Mouse (Mus musculus) forebrain, embryonic 16.5 days (tissue): Measurements from ENCODE around the gene Rmdn2. TPM values are rescaled to one million over a fixed set of nuclear protein-coding genes. Genes with fewer than 3 reads are reported as not detected.

Experiments
- ATAC-seq: fragments of 200-750 bp; cut with Nextera tagmentation; 2 replicates; pipeline ENCODE4 v1.8.0; 2017; ENCODE audit warnings: mild to moderate bottlenecking, moderate library complexity
- H3K27ac ChIP-seq: fragments of 300-500 bp; sonication (generic); 2 replicates; pipeline ENCODE4 v1.5.1; 2014; ENCODE audit warnings: low read length, control low read depth
- H3K27me3 ChIP-seq: fragments of 300-500 bp; sonication (generic); replicated peaks from 2 replicates; pipeline ENCODE4 v1.6.1; 2014; ENCODE audit warnings: low read length; ENCODE audit not compliant: control insufficient read depth, insufficient read depth
- H3K36me3 ChIP-seq: fragments of 300-500 bp; sonication (generic); 2 replicates; pipeline ENCODE4 v1.6.1; 2014; ENCODE audit not compliant: control insufficient read depth, insufficient read depth
- H3K4me1 ChIP-seq: fragments of 300-500 bp; sonication (generic); replicated peaks from 2 replicates; pipeline ENCODE4 v1.6.1; 2014; ENCODE audit warnings: low read length; ENCODE audit not compliant: control insufficient read depth, insufficient read depth
- H3K4me2 ChIP-seq: fragments of 300-500 bp; sonication (generic); 2 replicates; pipeline ENCODE4 v1.6.1; 2014; ENCODE audit warnings: mild to moderate bottlenecking, low read length, control low read depth
- H3K4me3 ChIP-seq: fragments of 300-500 bp; sonication (generic); replicated peaks from 2 replicates; pipeline ENCODE4 v1.5.1; 2014; ENCODE audit warnings: mild to moderate bottlenecking, low read length, control low read depth
- H3K9ac ChIP-seq: fragments of 300-500 bp; sonication (generic); replicated peaks from 2 replicates; pipeline ENCODE4 v1.6.1; 2014; ENCODE audit warnings: low read depth, low read length, control low read depth
- H3K9me3 ChIP-seq: fragments of 300-500 bp; sonication (generic); 2 replicates; pipeline ENCODE4 v1.6.1; 2016; ENCODE audit warnings: low read length; ENCODE audit not compliant: control insufficient read depth
- WGBS: fragments of 180-500 bp; shearing (Covaris S2); extraction: QIAGEN DNeasy Blood & Tissue Kit; methylation state at CpG from one replicate; pipeline ENCODE4 v1.1.7; 2014; 5-methylcytosine and 5-hydroxymethylcytosine counted together
- polyA plus RNA-seq: library from polyadenylated mRNA; unstranded; fragments of >200 nt; fragmentation: Nextera tagmentation; extraction: Ambion mirVana; gene quantifications from 2 replicates; pipeline ENCODE4 v1.2.1, GENCODE M21; 2015

Rmdn2 gene
- polyA plus RNA-seq, 1 experiment from 2014 or later, result 5.8 TPM

GRCm38 (mm10) chr17:79709718-79710117, 98.1 kb downstream of the Rmdn2 start:
- Histone ChIP-seq H3K9me3 (no peaks in the 10 kb centered on the region), H3K9ac (no peak overlapping the region), H3K27ac (no peak overlapping the region), H3K36me3 (no peaks in the 10 kb centered on the region), H3K27me3 (peaks cover 30% of the 10 kb centered on the region), H3K4me3 (no peak overlapping the region), H3K4me2 (no peak overlapping the region), H3K4me1 (peaks cover 21% of the 10 kb centered on the region)
- ATAC-seq, result no peak
- WGBS, result 36% methylated on average over 1 of the region's 1 CpGs

DNA sequence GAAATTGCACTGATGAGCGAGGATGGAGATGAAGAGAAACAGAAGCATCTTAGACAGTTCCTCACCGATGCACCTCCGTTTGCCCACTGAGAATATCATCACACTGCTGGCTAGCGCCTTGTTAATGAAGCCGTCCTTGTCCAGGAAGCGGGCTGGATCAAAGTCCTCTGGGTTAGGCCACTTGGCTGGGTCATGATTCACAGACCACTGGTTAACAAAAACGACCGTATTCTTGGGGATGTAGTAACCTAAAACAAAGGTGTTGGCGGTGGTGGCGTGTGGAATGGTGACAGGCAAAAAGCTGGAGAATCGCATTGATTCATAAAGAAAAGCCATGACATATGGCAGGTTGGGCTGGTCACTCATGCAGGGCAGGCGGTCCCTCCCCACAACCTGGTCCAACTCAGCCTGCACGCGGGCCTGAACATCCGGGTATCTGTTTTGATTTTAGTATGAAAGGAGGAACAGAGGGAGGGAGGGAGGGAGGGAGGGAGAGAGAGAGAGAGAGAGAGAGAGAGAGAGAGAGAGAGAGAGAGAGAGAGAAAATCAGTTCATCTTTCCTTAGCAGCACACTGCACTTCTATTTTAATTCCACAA, 98.7 kb downstream of the Rmdn2 start:
- Histone ChIP-seq H3K9ac (no peak overlapping the region), H3K4me1 (peaks cover 27% of the 10 kb centered on the region), H3K4me3 (no peak overlapping the region), H3K4me2 (no peak overlapping the region), H3K27ac (no peak overlapping the region), H3K36me3 (no peaks in the 10 kb centered on the region), H3K27me3 (peaks cover 36% of the 10 kb centered on the region), H3K9me3 (no peaks in the 10 kb centered on the region)
- ATAC-seq, result no peak
- 11% methylated on average over 15 of the region's 15 CpGs for WGBS

DNA sequence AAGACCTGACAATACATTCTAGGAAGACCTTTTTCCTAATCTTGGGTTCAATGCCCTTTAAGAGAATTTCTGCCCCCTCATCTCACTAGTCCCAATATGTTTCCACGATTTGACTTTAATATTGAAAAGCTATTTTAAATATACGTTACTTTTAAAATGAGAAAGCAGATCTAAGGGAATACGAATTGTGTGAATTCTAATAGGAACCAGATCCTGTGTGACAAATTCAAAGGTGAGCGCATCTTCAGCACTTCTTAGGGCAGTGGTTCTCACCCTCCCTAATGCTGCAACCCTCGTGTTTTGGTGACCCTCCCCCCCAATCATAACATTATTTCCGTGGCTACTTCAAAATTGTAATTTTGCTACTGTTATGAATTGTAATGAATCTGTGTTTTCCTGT, 100.3 kb downstream of the Rmdn2 start:
- H3K27me3 ChIP-seq, result peaks cover 38% of the 10 kb centered on the region
- WGBS, result 6% methylated on average over 6 of the region's 6 CpGs
- H3K4me2 ChIP-seq, result no peak overlapping the region
- no peak overlapping the region for H3K9ac ChIP-seq
- no peak overlapping the region for H3K27ac ChIP-seq
- no peaks in the 10 kb centered on the region for H3K36me3 ChIP-seq
- 0 out of 2 replicates have a peak, but pooled peaks cover 2% of the 10 kb centered on the region for H3K9me3 ChIP-seq
- ATAC-seq, result no peak
- peaks cover 34% of the 10 kb centered on the region for H3K4me1 ChIP-seq
- H3K4me3 ChIP-seq, result no peak overlapping the region

DNA sequence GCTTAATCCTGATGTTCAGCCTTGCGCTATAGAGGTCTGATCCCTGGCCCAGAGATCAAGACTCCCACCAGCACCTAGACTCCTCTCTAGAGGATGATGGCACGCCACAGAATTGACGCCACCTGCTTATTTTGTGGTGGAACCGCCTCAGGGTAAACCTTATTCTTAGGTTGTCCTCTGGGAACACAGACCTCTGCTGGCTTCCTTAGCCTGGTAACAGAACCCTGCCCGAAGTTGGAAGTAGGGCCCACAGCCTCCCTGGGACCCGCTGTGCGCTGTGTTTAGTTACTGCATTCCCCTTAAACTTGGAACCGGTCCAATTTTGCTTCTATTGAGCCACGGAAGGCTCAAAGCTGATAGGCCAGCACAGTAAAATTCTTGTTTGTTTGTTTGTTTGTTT, 100.9 kb downstream of the Rmdn2 start:
- Histone ChIP-seq H3K27ac (no peak overlapping the region), H3K27me3 (peaks cover 38% of the 10 kb centered on the region), H3K4me2 (peak overlapping the region; percentile 90; the same call in 1 of the 2 replicates), H3K36me3 (no peaks in the 10 kb centered on the region), H3K9ac (no peak overlapping the region), H3K4me1 (peaks cover 34% of the 10 kb centered on the region), H3K4me3 (no peak overlapping the region), H3K9me3 (0 out of 2 replicates have a peak, but pooled peaks cover 2% of the 10 kb centered on the region)
- WGBS, result 2% methylated on average over 9 of the region's 9 CpGs
- no peak for ATAC-seq

DNA sequence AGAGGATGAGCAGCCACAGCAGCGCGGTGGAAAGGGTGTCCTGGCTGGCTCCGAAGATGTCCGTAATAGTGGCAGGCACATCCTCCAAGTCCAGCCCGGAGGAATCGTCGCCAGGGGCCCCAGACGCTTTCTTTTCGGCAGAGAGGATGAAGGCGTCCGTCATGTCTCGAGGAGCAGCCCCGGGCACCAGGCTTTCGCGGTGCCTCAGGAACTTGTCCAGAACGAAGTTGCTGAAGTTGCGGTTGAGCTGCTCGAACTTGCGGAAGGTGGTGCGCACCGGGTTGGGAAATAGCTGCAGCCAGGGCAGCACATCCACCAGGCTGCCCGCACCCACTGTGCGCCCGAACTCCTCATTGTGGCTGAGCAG, 101.6 kb downstream of the Rmdn2 start:
- H3K27ac ChIP-seq, result no peak overlapping the region
- peak overlapping the region; percentile 90 for H3K4me2 ChIP-seq
- H3K9ac ChIP-seq, result peak overlapping the region; percentile 44
- WGBS, result under 1% methylated on average over 24 of the region's 24 CpGs
- H3K27me3 ChIP-seq, result peaks cover 38% of the 10 kb centered on the region
- H3K4me3 ChIP-seq, result peak overlapping the region; percentile 49
- H3K36me3 ChIP-seq, result no peaks in the 10 kb centered on the region
- ATAC-seq, result no peak
- H3K9me3 ChIP-seq, result 0 out of 2 replicates have a peak, but pooled peaks cover 2% of the 10 kb centered on the region
- peaks cover 34% of the 10 kb centered on the region for H3K4me1 ChIP-seq

DNA sequence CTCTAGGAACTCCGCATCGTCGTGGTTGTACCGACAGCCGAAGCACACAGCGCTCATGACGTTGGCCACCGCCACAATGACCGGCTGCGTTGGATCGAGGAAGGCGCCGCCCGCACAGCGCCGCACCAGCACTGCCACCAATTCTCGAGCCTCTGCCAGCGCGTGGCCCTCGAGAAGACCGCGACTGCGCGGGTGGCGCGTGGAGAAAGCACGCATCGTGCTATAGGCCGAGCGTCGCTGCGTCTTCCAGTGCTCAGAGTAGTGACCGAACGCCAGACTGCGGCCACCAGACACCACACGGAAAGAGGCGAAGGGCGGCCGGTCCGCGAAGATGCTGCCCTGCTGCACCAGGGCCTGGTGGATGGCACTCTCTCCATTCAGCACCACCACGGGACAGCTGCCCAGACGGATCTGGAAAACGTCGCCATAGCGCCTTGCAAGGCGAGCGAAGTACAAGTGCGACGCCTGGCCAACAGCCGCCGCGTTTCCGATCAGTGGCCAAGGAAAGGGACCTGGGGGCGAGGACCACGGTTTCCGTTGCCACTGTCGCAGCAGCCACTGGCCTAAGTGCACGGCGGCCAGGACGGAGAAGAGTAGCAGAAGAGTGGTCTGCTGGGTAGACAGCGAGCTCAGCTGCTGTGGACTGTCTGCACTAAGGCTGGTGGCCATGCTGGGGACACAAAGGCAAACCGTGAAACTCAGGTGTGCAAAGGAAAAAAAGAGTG, 102.1 kb downstream of the Rmdn2 start:
- under 1% methylated on average over 63 of the region's 63 CpGs for WGBS
- H3K36me3 ChIP-seq, result no peaks in the 10 kb centered on the region
- ATAC-seq, result peak; percentile 31
- H3K9ac ChIP-seq, result peak overlapping the region; percentile 44
- H3K9me3 ChIP-seq, result 0 out of 2 replicates have a peak, but pooled peaks cover 2% of the 10 kb centered on the region
- no peak overlapping the region for H3K27ac ChIP-seq
- H3K4me1 ChIP-seq, result peaks cover 34% of the 10 kb centered on the region
- H3K4me3 ChIP-seq, result peak overlapping the region; percentile 49
- peak overlapping the region; percentile 90 for H3K4me2 ChIP-seq
- peaks cover 38% of the 10 kb centered on the region for H3K27me3 ChIP-seq

GRCm38 (mm10) chr17:79714368-79714895, 102.8 kb downstream of the Rmdn2 start:
- H3K27ac ChIP-seq, result no peak overlapping the region
- H3K4me1 ChIP-seq, result peaks cover 34% of the 10 kb centered on the region
- H3K36me3 ChIP-seq, result no peaks in the 10 kb centered on the region
- H3K9ac ChIP-seq, result no peak overlapping the region
- under 1% methylated on average over 16 of the region's 16 CpGs for WGBS
- ATAC-seq, result no peak
- peak overlapping the region; percentile 90 for H3K4me2 ChIP-seq
- peaks cover 35% of the 10 kb centered on the region for H3K27me3 ChIP-seq
- H3K9me3 ChIP-seq, result 0 out of 2 replicates have a peak, but pooled peaks cover 2% of the 10 kb centered on the region
- peak overlapping the region; percentile 49 for H3K4me3 ChIP-seq

- 0% methylated on average over 31 of the region's 31 CpGs for WGBS
- peak; percentile 36 for ATAC-seq
- Histone ChIP-seq H3K4me1 (peaks cover 34% of the 10 kb centered on the region), H3K9ac (peak within 1 kb of the TSS; percentile 52), H3K36me3 (no peaks in the 10 kb centered on the region), H3K27ac (no peak within 1 kb of the TSS), H3K9me3 (0 out of 2 replicates have a peak, but pooled peaks cover 2% of the 10 kb centered on the region), H3K4me3 (peak within 1 kb of the TSS; percentile 49), H3K27me3 (peaks cover 29% of the 10 kb centered on the region), H3K4me2 (peak within 1 kb of the TSS; percentile 90)
Observed at GRCm38 (mm10) chr17:79714931-79715637, 103.4 kb downstream of the Rmdn2 start, which contains the start of gene Cyp1b1. Cyp1b1 (minus strand) TSS chr17:79715061.

GRCm38 (mm10) chr17:79715649-79716143, 104.0 kb downstream of the Rmdn2 start:
- Histone ChIP-seq H3K27me3 (peaks cover 27% of the 10 kb centered on the region), H3K36me3 (no peaks in the 10 kb centered on the region), H3K4me2 (peak overlapping the region; percentile 90), H3K4me1 (peaks cover 34% of the 10 kb centered on the region), H3K27ac (no peak overlapping the region), H3K9me3 (0 out of 2 replicates have a peak, but pooled peaks cover 2% of the 10 kb centered on the region), H3K9ac (peak overlapping the region; percentile 52), H3K4me3 (peak overlapping the region; percentile 49)
- peak; percentile 84 for ATAC-seq
- 0% methylated on average over 42 of the region's 42 CpGs for WGBS
